Mouse (Mus musculus): ENCODE measurements at regions not wholly inside any gene's neighbourhood (a gene's known extent, or its start where the extent isn't known, plus 50 kb on each side); places are given as distances from the start of the nearest gene placed in this dataset.
A peak's percentile ranks its signal among the peaks of the same experiment; 100 is the strongest.

DNA sequence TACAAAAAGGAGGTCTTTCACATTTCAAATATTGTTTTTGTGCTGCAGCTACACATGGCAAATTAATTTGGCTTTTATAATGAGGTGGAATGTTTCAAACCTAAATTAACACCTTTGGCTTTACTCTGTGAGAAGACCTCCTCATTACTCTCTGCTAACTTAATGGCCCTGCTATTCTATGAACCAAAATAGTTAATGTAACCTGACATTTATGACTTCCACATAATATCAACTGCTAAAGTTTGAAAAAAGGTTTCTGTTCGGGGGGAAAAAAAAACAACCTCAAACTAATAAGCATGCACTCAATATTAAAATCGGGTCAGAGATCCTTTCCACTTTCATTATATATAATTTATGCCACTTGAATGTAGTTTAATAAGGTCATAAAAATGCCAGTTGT is 197.2 kb upstream of the Cep162 start:
- DNase-seq, result no peak

DNA sequence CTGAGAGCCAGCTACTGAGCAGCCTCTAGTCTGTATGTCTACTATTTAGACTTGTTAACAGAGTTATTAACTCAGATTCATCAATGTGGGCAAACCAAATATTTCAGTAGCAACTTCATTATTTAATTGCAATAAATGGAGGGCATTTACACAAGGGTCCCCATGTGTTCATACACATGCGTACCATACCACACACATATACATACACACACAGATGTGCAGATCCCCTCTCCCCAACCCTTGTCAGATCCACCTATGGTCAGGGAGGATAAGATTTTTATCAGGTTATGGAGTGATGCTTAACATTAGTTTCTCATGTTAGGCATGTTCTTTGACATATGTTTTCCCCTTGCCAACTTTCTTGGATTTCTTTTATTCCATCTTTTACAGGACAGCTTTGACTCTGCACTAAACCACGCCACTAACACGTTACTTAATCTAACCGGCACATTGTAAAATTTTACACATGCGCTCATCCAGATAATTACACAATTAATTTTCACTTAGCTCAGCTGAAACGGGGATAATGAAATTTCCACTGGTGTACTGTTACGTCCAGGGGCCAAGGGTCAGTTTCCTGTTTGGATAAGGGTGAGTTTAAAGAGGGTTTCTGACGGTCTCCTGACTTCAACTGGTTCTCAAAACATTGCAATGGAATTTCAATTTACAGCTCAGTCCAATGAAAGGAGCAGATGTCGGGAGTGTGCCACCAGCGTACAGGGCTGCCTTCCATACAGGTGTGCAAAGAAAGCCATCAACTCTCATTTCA is 188.3 kb upstream of the Cep162 start:
- DNase-seq, result peak; percentile 1

DNA sequence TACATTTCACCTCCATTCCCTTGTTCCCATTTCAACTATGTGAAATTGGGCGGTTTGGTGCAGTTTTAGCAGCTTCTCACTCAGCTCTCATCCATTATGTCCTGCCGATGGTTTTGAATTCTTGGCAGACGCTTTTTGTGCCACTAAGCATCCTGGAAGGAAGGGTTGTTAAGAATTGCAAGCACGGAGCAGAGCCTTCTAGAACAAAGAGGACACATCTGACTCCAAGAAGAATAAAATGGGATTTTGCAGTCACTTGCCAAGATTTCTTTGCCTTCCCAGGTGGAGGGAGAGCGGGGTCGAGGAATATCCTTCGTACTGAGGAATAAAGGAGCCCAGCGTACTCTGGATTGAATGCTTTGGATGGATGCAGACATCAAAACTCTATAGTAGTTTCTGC is 176.7 kb upstream of the Cep162 start:
- DNase-seq, result no peak

DNA sequence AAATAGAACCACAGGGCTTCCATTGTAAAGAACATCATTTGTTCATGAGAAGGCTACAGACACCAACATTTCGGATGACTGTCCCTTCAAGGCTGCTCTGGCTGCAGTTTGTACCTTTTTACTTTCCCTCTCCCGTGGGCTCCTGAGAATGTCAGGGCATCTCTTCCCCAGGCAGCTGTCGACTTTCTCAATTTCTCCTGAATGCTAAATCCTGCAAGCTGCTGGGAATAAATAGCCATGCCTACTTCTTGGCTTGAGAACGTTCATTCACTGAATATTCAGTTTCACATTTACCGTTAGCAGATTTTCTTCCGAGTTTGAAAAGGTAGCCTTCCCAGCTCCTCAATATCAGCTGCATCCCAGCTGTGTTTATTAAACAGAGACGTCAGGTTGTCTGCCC is 176.2 kb upstream of the Cep162 start:
- DNase-seq, result no peak

DNA sequence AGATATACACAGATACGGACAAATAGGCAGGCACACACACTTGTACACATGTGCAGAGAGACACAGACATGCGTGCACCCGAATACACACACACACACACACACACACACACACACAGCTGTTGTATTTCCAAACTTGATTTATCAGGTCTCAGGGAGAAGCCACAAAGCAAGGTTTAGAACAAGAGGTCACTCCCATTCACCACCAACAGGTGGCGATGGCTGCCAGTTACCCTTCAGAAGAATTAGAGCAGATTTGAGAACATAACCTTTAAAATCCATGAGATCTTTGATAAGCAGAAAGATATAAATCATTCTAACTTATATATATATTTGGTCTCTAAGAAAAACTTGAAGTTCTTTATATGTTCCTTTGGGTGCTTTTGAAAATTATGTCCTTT is 169.9 kb upstream of the Cep162 start:
- peak; percentile 26 for DNase-seq

DNA sequence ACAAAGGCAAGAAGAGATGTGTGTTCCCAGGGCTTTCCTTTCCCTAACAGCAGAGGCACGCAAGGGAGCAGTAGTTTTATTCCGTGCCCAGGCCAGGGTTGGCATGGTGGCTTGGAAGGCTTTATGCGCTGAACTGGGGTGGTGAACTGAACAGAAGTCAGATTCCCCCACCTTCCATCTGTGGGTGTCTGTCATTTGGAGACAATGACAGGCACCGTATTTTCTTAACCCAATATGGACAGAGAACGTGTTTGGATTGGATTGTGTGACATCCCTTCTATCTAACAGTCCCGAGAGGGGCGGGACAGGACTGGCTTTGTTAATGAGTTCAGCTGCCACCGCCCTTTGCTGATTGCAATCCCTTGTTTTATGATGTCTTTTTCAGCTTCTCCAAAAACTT is 165.8 kb upstream of the Cep162 start:
- DNase-seq, result no peak

DNA sequence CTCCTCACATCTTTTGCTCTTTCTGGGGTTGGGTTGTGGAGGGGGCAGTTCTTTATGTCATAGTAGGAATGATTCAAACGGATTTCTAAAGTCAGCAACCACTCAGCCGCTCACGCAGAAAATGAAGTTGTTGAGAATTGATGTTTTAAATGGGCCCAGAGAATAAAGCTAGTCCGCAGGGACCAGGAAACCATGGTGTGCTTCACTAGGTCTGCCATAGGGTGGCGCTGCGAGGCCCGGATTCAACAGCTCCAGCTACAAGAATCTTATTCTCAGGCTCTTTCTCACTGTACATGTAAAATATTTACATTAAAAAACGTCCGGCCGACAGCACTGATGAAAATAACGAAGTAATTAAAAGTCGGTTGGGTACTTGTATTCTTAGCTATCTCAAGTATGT is 164.0 kb upstream of the Cep162 start:
- peak; percentile 27 for DNase-seq

DNA sequence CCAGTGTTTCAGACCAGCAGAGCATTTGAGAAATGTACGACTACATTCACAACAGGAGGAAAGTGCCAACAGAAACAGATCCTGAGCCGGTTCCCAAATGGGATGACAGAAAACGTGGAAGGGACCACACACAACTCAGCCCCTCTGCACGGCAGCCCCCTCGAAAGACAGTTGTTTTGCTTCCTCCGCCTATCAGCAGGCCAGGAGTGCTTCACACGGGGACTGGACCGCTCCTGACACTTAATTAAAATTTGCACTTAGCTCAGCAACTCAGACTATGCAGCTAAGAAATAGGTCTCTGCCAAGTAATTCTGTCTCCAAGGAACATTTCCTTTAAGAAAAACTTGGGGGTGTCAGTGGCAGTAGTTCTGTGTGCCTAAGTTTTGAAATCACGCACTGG is 157.6 kb upstream of the Cep162 start:
- no peak for DNase-seq

DNA sequence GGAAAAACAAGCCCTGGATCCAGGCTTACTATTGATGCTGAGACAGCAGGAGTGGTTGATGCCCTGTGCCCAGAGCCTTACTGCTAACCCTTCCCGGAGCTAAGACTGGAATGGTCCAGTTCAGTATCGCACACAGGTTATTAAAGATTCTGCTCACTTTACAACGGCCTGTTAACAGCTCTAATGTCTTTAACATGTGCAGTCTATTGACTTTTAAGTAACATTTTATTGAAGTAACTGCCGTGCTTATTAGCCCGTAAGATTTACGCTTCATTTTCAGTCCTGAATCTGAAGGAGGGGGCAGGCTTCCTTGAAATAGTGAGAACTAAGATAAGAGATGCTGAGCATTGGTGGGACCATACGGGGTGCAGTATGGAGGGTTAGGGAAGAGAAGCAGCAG is 155.7 kb upstream of the Cep162 start:
- no peak for DNase-seq

DNA sequence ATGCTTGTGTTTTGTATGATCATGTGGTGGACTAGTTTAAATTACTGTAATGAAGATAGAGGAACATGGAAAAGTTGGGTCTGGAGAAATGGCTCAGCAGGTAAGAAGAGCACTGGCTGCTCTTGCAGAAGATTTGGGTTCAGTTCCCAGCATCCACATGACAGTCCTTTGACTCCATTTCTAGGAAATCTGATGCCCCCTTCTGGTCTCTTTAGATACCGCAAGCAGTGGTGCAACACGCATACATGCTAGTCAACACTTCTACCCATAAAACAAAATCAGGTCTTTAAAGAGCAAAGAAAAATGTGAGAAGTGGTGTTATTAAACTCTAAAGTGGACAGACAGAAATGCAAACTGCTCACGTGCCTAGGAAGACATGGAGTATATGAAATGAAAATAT is 154.4 kb upstream of the Cep162 start:
- no peak for DNase-seq

DNA sequence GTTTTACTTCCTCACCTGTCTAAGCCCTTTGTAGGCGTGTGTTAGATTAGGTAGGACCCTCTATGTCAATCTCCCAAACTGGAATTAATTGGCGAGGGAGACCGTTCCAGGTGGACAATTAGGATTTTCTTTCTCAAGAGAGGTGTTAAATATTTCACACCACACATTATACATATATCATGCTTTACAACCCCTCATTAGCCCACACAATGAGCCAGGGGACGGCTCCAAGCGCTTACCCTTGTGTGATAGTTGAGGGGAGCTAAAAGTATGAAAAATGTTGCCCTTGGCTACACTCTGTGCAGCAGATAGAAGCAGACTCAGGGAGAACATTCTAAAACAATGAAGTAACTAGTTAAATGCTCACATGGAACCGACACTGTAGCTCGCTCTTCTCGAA is 153.5 kb upstream of the Cep162 start:
- no peak for DNase-seq

DNA sequence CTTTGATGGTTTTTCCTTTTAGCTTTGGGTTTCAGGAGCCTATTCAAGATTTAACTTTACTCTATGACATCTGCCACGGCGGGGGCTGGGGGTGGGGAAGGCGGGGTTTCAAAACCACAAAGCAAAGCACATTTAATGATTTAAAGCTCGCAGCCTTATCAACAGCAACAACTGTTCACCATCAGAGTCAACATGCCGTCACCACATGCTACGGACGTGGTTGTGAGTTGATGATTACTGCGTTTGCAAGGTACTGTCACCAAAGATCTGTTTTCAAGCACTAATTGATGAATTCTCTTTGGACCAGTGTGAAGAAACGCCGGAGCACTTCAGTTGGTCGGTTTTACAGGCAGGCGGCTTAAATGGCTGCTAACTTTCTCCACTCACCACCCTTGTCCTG is 151.1 kb upstream of the Cep162 start:
- no peak for DNase-seq

DNA sequence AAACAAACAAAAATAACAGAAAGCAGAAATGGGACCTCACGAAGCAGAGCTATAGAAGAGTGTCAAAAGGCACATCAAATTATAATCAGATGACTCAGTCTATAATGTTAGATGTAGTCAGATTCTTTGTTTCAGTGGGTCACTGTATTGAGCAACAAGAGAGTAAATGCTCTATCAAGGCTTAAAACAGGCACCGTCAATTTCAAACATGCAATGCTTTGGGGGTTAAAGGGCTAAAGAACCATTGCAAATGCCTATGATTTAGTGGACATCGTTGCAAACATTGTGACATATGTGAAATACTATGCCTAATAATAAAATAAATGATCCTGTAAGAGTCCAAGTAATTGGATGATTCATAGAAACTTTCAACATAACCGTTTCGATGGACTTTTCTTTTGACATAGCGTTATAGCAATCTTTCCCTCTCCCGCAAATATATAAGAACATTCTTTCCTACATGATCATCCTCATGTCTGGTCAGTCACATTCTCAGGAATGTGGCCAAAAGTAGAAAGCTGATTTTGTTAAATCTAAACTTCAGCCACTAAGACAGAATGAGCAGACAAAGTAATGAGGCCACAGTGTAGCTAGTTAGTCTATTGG is 149.9 kb upstream of the Cep162 start:
- no peak for DNase-seq

DNA sequence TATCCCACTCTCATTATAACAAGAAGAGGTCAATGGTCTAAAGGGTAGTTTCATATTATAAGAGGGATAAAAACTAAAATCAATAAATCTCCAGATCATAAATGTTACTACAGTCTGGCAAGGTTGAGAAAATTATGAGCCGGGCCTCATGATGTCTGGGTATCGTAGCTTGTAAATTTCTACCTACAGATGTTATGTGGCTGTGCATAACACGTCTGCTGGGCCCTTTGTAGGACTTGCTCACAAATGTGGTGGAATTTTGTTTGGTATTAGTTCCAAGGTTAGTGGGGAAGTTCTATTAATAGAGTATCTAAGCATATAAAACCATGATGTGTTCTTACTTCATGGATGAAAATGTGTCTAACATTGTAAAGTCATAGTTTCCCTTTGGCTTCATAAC is 146.7 kb upstream of the Cep162 start:
- DNase-seq, result no peak

DNA sequence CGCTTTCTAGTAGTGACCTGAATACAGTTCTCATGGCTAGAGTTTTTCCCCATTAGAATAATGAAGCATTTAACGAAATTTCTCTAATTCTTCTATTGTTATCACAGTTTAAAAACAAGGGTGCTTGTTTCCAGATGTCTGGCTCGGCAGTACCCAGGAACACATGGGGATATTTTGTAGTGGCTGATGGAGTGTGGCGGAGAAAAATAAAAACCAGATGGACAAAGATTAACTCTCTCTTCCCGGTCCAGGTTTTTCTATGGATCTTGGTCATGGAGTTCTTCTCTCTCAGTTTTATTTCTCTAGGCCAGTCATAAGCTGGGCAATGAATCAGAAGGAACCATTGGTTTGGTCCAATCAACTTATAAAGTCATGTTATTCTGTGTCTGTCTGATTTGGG is 132.2 kb upstream of the Cep162 start:
- no peak for DNase-seq

DNA sequence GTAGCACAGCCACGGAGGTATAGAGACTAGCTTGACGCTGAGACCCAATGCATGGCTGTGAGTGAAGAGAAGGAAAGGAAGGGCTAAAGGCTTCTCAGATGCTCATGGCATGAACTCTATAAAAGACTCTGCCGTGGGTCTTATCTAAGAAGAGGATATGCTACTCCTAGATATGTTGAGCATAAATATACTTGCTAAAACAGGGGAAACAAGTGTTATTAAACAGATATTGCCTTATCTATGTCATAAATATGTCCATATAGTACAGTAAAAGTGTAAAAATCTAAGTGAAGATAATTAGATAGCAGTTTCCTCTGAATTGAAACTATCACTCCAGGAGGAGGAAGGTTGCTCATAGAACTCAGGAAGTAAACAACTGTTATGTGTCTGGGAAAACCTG is 128.2 kb upstream of the Cep162 start:
- DNase-seq, result no peak

DNA sequence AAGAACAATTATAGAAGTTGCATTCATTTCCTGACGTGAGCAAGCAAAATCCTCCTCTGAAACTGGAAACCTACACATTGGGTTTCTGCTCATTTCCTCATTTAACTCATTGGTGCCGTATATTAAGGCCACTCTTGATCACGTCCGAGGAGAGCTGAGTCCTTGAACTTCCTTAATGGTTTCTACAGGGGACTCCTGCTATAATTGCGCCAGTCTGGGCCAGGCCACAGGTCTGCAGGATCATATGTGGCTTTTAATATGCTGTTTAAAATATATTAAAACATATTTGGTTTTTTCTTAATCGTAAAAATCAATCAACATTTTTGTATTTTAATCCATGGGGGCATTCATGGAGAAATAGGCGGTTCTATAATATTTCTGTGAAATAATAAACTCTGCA is 122.6 kb upstream of the Cep162 start:
- no peak for DNase-seq

DNA sequence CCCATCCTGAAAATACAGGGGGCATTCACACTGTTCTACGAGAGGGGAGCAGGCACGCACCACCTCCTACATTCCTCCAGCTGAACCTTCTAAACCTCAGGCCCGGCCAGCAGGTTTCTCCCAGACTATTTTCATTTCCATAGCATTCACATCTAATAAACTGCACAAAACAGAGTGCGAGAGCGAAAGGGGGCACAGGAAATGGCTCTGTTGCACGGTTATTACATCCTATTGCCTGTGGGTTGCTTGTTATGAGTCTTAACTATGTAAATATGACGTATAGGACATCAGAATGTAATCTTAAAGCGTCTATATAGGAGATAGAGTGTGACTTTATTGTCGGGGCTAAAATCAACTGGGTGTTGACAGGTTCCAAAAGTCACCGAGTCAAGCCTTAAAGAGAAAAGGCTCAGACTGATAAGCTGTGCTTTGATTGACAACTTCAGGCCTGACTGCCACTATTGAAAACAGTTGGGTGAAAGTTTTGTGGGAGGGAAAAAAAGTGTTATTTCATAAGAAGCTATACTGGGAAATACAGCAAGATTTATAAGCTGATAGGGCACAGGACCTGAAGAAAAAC is 121.5 kb upstream of the Cep162 start:
- no peak for DNase-seq

DNA sequence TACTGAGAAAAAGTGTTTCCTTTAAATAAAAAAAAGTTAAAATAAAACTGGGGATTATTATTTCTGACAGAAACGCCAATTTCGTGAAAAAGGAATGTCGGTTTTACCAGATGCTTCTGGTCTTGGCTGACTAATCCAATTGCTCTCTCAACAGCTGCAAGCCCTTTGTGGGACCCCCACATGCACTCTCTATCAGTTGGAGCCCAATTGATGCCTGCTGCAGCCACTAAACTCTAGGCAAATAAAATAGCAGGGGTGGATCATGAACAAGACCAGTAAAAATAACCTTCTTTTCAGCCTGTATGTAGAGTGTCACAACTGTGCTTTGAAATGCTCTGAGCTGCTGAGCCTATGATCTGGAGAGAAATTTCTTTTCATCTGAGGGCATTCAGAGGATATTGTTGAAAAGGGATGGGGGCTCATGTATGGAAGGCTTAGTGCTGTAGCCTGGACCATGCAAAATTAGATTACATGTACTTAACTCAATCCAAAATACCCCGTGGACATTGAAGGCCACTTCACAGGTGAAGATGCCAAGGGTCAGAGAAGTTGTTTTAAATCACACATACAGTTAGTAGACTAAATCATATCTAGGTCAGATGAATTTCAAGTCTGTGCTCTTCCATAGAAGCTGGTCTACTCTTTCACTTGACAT is 117.0 kb upstream of the Cep162 start:
- DNase-seq, result no peak

DNA sequence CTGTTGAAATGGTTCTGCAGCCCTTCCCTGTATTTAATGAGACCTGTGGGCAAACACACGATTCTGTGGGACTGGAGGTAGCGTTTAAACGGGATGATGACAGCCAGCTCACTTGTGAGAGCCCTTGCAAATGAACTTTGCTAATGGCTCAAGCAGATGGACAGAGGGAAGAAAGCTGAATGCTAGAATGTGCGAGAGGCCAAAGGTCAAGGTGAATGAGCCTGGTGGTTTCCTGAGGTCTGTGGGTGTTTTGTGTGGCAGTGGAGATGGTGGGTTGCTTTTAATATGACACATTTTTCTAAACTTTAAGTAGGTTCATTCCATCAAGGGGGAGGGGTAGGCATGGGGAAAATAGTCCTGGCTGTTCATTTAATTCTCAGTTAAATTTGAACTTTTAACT is 113.7 kb upstream of the Cep162 start:
- no peak for DNase-seq

DNA sequence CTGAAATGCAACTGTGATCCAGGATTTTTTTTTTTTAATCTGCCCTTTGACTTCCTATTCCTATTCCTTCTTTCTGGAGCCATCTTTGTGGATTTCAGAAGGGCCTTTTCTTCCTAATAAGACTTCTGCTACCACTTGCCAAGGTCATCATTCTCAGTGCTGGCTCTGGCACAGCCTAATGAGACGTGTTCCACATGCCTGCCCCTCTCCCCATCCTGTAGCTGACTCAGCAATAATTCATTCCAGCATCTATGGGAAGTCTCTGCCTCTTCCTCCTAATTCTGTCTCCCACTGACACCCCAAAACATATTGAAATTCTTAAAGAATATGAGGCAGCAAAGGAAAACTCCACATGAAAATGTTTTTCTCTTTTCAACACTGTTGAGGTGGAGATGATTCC is 91.7 kb upstream of the Cep162 start:
- DNase-seq, result no peak

DNA sequence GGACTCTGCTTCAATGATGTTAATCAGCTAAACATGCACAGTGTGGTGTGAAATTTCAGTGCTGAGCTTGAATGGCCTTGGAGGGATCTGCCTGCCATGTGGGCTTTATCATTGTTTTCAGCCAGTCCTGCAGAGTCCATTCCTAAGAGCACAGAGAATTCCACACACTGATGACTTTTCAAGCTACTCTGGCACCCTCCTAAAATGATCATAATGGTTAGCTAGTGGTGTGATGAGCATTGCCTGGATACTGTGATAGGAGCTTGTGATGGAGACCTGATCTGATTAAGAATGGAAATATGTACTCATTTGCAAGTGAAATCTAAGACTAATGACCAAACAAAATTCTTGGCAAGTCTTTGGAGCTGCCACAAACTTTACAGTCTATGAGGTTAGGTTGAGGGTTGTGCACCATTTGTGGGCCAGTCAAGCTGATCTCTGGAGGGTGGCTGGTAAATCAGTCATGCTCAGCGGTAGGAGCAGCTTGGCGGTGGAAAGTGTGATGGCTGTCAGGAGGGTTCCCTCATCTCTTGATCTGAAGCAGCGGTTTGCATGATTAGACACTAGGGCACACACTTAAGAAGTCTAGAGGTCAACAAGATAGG is 91.0 kb upstream of the Cep162 start:
- DNase-seq, result no peak

DNA sequence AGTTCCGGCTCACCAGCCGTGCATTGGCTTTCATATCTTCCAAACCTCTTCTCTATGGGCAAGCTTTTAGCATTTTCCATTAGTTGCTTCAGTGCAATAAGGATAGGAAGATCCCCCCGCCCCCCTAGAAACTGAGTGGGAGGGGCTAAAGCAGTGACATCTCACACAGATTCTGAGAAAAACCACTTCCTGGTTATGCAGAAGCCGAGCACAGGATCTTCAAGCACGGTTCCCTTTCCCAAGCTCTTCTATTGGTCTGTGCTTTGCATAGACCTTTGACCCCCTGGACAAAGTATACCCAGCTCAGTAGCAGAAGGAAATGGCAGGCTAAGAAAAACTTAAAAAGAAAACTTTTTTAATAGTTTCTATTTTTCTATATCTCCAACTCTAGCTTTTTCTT is 86.1 kb upstream of the Cep162 start:
- DNase-seq, result peak; percentile 16
